Mouse (Mus musculus) heart, embryonic 14.5 days (tissue): ENCODE results near the gene Kcnip1. TPM values are rescaled to one million over a fixed set of nuclear protein-coding genes. Genes with fewer than 3 reads are reported as not detected.

Experiments
- ATAC-seq: fragments of 200-750 bp; cut with Nextera tagmentation; 2 replicates; pipeline ENCODE4 v1.8.0; 2017; ENCODE audit warnings: low read depth, moderate TSS enrichment; ENCODE audit not compliant: insufficient number of reproducible peaks, insufficient read depth, low FRiP score
- H3K27ac ChIP-seq, 2 experiments: fragments of 200-500 bp in 1 of 2; fragments of 300-500 bp in 1 of 2; sonication (generic) in 1 of 2; replicated peaks in 1 of 2; 2 replicates each; pipeline ENCODE4 v1.5.1; 2012 to 2014; ENCODE audit warnings: low read depth in 2 of 2, low read length in 2 of 2, control low read depth in 1 of 2, mild to moderate bottlenecking in 1 of 2, mixed read lengths in 1 of 2; ENCODE audit not compliant: control insufficient read depth in 1 of 2, insufficient read depth in 1 of 2
- H3K27me3 ChIP-seq: fragments of 300-500 bp; sonication (generic); 2 replicates; pipeline ENCODE4 v1.6.1; 2014; ENCODE audit warnings: mild to moderate bottlenecking, low read length, control low read depth; ENCODE audit not compliant: control insufficient read depth, insufficient read depth
- H3K36me3 ChIP-seq: fragments of 300-500 bp; sonication (generic); 2 replicates; pipeline ENCODE4 v1.6.1; 2014; ENCODE audit warnings: mild to moderate bottlenecking, control low read depth, low read length, mixed read lengths; ENCODE audit not compliant: control insufficient read depth, insufficient read depth
- H3K4me1 ChIP-seq, 2 experiments: fragments of 200-500 bp in 1 of 2; fragments of 300-500 bp in 1 of 2; sonication (generic) in 1 of 2; 2 replicates each; pipeline ENCODE4 v1.6.1; 2012 to 2014; ENCODE audit warnings: low read length in 2 of 2, control low read depth in 1 of 2, mixed read lengths in 1 of 2; ENCODE audit not compliant: control insufficient read depth in 2 of 2, insufficient read depth in 2 of 2
- H3K4me2 ChIP-seq: fragments of 300-500 bp; sonication (generic); 2 replicates; pipeline ENCODE4 v1.6.1; 2014; ENCODE audit warnings: mild to moderate bottlenecking, low read length
- H3K4me3 ChIP-seq, 2 experiments: fragments of 200-500 bp in 1 of 2; fragments of 300-500 bp in 1 of 2; sonication (generic) in 1 of 2; 2 replicates each; pipeline ENCODE4 v1.5.1; 2012 to 2014; ENCODE audit warnings: low read length in 2 of 2, mild to moderate bottlenecking in 2 of 2, control low read depth in 1 of 2, low read depth in 1 of 2, moderate library complexity in 1 of 2; ENCODE audit not compliant: control insufficient read depth in 1 of 2, insufficient read depth in 1 of 2
- H3K9ac ChIP-seq: fragments of 300-500 bp; sonication (generic); 2 replicates; pipeline ENCODE4 v1.6.1; 2014; ENCODE audit warnings: mild to moderate bottlenecking, low read length
- H3K9me3 ChIP-seq: fragments of 300-500 bp; sonication (generic); 2 replicates; pipeline ENCODE4 v1.6.1; 2016; ENCODE audit warnings: low read length, control low read depth; ENCODE audit not compliant: control insufficient read depth
- WGBS: fragments of 180-500 bp; shearing (Covaris S2); extraction: QIAGEN DNeasy Blood & Tissue Kit; methylation state at CpG from one replicate; pipeline ENCODE4 v1.1.7; 2014; 5-methylcytosine and 5-hydroxymethylcytosine counted together
- polyA plus RNA-seq: library from polyadenylated mRNA; unstranded; fragments of >200 nt; fragmentation: Nextera tagmentation; extraction: Ambion mirVana; gene quantifications from 2 replicates; pipeline ENCODE4 v1.2.1, GENCODE M21; 2014

The Kcnip1 gene
- polyA plus RNA-seq, 1 experiment from 2014 or later: 0.11 TPM

DNA sequence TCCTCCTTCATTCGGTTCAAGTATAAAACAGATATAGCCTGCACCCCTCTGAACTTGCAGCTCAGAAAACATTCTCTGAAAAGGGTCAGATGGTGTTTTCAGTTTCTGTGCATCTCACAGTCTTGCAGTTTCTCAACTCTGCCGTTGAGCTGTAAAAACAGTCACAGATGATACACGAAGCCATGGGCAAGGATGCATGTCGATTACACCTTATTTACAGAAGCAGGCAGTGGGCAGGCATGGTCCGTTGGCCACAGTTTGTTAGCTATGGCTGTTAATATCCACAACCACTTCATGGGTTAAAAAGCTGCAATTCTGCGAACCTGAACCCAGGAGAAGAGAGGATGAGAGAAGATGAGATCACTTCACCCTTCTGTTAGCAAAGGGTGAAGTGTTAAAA is 406.3 kb downstream of the Kcnip1 start:
- Histone ChIP-seq H3K9me3 (no peaks in the 10 kb centered on the region), H3K4me2 (no peak overlapping the region), H3K4me3 (no peak overlapping the region), H3K27me3 (no peaks in the 10 kb centered on the region), H3K9ac (no peak overlapping the region), H3K36me3 (no peaks in the 10 kb centered on the region), H3K27ac (no peak overlapping the region), H3K4me1 (no peaks in the 10 kb centered on the region)
- ATAC-seq: no peak
- 70% methylated on average over 6 of the region's 6 CpGs for WGBS

GRCm38 (mm10) chr11:33579621-33580020 is 413.3 kb downstream of the Kcnip1 start:
- ATAC-seq: no peak
- H3K27me3 ChIP-seq: peaks cover 5% of the 10 kb centered on the region; the same call in 1 of the 2 replicates
- no peaks in the 10 kb centered on the region for H3K4me1 ChIP-seq
- no peak overlapping the region for H3K4me3 ChIP-seq
- no peak overlapping the region for H3K9ac ChIP-seq
- no peak overlapping the region for H3K4me2 ChIP-seq
- peaks cover 3% of the 10 kb centered on the region; the same call in 1 of the 2 replicates for H3K9me3 ChIP-seq
- 50% methylated on average over 3 of the region's 3 CpGs for WGBS
- no peak overlapping the region for H3K27ac ChIP-seq
- no peaks in the 10 kb centered on the region for H3K36me3 ChIP-seq

Other genes with a start within 250 kb of the Kcnip1 start
- 1.7 and 2.0 TPM in 2 replicates for gene Kcnmb1, start 30.1 kb downstream of the Kcnip1 start, polyA plus RNA-seq
- 1.5 and 2.2 TPM in 2 replicates for gene Lcp2, start 53.8 kb upstream of the Kcnip1 start, polyA plus RNA-seq
- gene 4930469K13Rik, start 105.4 kb upstream of the Kcnip1 start, polyA plus RNA-seq: not detected in 2 replicates
- not detected in 2 replicates for gene Foxi1, start 214.9 kb upstream of the Kcnip1 start, polyA plus RNA-seq